Mouse (Mus musculus): ENCODE results near the gene Ska2. TPM values are rescaled to one million over a fixed set of nuclear protein-coding genes. Genes with fewer than 3 reads are reported as not detected.
A peak's percentile ranks its signal among the peaks of the same experiment; 100 is the strongest.

Gene Ska2
- 1 to 10 TPM; 2.6 to 5.5 TPM for total RNA-seq (2021)
- long read RNA-seq, experiment 1, partial matches to known transcripts: 0 of 2 reads
- long read RNA-seq, experiment 1, other reads (novel, unspliced or antisense): 0 of 2 reads
- long read RNA-seq, experiment 2: 0 reads

DNA sequence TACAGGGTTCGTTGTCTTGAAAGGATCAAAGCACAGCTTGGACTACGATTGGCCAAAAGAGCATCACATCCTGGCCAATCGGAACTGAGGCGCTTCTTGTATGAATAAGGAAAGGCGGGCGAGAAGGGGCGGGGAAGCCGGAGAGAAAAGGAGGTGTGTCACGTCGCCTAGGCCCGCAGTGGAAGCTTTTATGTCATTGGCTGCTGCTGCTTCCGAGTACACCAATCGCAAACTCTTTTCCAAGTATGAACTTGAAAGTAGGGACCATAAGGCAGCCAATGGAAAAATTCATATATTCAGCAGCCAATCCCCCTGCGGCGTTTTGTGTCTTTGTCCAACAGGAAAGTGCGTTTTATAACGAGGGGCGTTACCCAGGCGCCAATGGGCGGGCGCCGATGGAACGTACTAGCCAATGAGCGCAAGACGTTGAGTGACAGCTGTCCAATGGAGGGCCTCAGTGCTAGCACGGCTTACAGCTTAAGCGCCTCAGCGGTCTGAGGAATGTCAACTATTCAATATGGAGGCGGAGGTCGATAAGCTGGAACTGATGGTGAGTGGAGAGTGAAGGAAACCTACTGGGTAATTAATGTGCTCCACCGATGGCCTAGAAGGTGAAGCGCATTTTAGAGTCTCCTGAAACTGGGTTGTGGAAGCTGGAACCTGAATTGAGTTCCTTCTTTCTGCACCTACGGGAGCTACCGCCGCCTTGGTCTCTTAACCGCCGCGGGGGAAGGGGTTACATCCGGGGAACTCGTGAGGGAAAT, at the start of gene Ska2:
Gene Ska2 (plus strand): TSS at position 480 of the 764 bp plus-strand sequence.
- intact Hi-C loops (cut with DNase I): no loop called here
- H3K4me3 ChIP-seq: peak within 1 kb of the TSS; percentile 78
- DNase-seq: peak; percentile 97
- H3K27ac ChIP-seq: peak within 1 kb of the TSS; percentile 87
- no peak for TF ChIP-seq CTCF (IDR thresholded peaks at IDR 0.05)

DNA sequence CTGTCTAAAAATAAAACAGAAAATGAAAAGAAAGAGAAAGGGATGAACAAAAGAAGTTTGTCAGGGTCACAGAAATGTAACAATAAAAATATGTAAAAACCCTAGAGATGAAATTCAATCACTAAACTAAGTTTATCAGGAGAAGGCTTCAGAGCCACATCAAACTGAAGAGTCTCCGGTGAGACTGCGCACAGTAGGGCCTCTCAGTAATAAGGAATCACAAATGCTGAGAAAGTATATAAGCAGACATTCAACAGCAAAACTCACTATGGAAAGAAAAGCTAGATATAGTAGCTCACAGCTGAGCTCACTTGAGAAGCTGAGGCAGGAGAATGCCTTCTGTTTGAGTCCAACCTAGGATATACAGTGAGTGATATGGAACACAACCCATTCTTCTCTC, 48.6 kb upstream of the Ska2 start:
- intact Hi-C loops (cut with DNase I): no loop called here
- TF ChIP-seq CTCF (IDR thresholded peaks at IDR 0.05): no peak
- no peak overlapping the region for H3K4me3 ChIP-seq
- DNase-seq: no peak
- H3K27ac ChIP-seq: no peak overlapping the region

GRCm38 (mm10) chr11:87062087-87062486, 46.9 kb upstream of the Ska2 start:
- no peak for DNase-seq
- no peak for TF ChIP-seq CTCF (IDR thresholded peaks at IDR 0.05)
- Histone ChIP-seq H3K27ac (no peak overlapping the region), H3K4me3 (no peak overlapping the region)
- intact Hi-C loops (cut with DNase I): no loop called here

DNA sequence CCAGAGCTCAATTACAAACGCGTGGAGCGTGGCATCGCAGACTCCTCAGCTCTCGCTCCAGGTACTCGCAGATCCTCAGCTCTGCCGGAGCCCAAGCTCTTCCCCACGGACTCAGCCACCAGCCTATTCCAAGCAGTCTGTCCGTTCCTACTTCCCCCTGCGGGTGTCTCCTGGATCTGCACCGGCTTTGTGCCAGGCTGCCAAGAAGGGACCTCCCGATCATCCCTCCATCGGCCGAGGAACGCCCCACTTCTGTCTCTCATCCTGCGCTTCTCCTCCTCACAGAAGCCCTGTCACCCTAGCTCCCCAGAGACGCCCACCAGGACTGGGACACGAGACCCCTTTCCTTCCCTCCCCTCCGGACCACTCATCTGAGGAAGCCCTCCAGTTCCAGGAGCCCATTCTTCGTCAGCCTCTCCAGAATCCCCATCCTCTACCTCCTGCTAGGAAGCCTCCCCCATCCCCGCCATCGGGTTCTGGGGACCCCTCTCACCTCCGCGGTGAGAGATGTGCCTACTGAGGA, 35.6 kb upstream of the Ska2 start:
- peak; percentile 77 for DNase-seq
- Histone ChIP-seq H3K27ac (peak overlapping the region; percentile 83), H3K4me3 (peak overlapping the region; percentile 77)
- peak; percentile 63 for TF ChIP-seq CTCF (IDR thresholded peaks at IDR 0.05)
- intact Hi-C loops (cut with DNase I): no loop called here

DNA sequence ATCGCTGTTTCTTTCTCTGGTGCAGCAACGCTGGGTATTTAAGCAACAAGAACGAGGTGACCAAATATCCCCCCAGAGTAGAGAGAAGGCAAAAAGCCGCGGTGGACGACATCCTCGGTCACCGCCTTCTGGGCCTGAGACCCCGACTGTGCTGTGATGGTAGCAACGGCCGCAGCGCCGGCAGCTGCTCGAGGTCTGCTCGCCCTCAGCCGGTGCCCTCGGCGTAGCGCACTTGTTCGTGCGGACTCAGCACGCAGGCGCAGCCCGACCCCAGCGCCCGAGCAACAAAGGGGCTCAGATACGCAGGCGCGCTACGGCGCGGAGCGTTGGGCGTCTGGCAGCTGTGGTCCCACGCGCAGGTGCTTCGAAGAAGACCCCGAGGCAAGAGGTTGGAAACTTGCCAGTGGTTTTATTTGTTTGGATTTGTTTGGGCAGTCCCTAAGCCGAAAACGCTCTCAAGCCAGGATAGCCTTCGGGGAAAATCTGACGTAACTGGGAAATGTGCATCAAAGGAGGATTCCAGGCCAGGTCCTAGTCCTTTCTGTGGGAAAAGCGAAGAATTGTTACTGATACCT, 35.1 kb upstream of the Ska2 start, which contains the start of gene Gdpd1:
Gene Gdpd1 (minus strand): TSS at position 197 of the 575 bp plus-strand sequence.
- peak; percentile 89 for DNase-seq
- H3K4me3 ChIP-seq: peak within 1 kb of the TSS; percentile 77
- H3K27ac ChIP-seq: peak within 1 kb of the TSS; percentile 83
- TF ChIP-seq CTCF (IDR thresholded peaks at IDR 0.05): peak; percentile 39
- intact Hi-C loops (cut with DNase I): no loop called here

GRCm38 (mm10) chr11:87083712-87084111, 25.3 kb upstream of the Ska2 start:
- no peak overlapping the region for H3K4me3 ChIP-seq
- H3K27ac ChIP-seq: no peak overlapping the region
- intact Hi-C loops (cut with DNase I): no loop called here
- DNase-seq: no peak
- no peak for TF ChIP-seq CTCF (IDR thresholded peaks at IDR 0.05)

DNA sequence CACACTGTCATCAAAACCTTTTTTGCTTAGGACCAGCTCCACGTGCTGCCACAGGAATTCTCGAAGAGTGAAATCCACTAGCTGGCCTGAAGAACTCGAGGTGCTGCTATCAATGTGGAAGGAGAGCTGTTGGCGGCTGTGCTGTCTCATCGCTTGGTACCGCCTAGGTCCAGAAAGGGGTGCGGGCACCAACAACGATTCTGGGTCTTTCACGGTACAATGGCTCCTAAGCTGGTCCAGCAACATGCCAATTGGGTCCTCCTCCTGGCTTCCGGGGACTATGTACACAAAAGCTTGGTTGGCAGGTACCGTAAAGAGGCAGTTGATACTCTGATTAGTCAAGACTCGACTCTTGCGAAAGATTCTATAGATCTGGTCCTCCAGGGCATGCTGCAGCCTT, 23.6 kb upstream of the Ska2 start:
- no peak for DNase-seq
- no peak for TF ChIP-seq CTCF (IDR thresholded peaks at IDR 0.05)
- no peak overlapping the region for H3K27ac ChIP-seq
- peak overlapping the region; percentile 87 for H3K4me3 ChIP-seq
- intact Hi-C loops (cut with DNase I): no loop called here

DNA sequence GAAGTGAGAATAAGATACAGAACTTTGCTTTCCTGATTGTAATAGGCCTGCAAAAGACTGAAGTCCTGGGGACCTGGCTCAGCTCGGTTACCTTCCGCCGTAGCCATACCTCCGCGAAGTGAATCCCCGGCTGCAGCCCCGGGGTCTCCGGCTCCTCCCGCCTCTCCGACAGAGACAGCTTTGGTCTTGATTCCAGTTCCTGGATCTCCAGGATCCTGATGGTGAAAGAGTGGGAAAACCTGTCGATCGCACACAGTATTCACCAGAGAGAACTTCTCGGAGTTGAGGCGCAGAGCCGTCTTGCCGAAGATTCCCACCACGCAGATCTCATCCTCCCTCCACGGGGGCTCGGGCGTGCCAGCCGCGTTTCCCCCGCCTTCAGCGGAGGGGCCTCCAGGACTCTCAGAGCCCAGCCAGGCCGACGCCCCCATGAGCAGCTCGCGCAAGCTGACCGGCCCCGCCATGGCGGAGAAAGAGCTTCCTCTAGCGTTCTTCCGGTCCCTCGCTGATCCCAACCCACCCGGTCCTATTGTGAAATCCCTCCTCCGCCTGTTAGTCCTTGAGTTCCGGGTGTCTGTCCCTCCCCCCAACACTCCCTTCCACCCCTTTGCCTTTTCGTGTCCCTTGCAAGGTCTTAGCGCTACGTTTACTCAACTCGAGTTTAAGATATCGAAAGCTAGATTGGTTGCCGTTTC, 22.6 kb upstream of the Ska2 start, which contains the start of gene Smg8:
Gene Smg8 (minus strand): TSS at position 485 of the 695 bp plus-strand sequence.
- intact Hi-C loops (cut with DNase I): no loop called here

GRCm38 (mm10) chr11:87087142-87087541, 21.9 kb upstream of the Ska2 start:
- no peak for TF ChIP-seq CTCF (IDR thresholded peaks at IDR 0.05)
- H3K4me3 ChIP-seq: peak overlapping the region; percentile 87
- intact Hi-C loops (cut with DNase I): no loop called here
- H3K27ac ChIP-seq: peak overlapping the region; percentile 90
- DNase-seq: no peak

More for the DNA sequence above, 22.6 kb upstream of the Ska2 start, which contains the start of gene Smg8:
- Histone ChIP-seq H3K4me3 (peak within 1 kb of the TSS; percentile 87), H3K27ac (peak within 1 kb of the TSS; percentile 90)
- DNase-seq: peak; percentile 86
- no peak for TF ChIP-seq CTCF (IDR thresholded peaks at IDR 0.05)

DNA sequence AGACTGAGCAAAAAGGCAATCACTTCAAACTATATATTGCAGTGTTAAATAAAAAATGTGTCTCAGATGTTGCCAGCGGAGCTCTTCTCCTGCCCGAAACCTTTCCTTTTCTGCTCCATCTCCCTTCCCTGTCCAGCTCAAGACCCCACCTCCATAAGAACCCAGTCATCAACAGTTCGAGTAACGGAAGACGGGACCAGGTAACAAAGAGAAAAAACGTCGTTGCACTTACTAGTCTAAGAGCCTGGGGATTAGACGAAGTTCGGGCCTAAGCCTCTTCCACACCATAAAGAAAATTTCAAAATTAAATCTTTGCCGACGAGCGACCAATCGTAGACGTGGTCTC, 652 bp upstream of the Ska2 start, which contains the start of gene Prr11:
Gene Prr11 (minus strand): TSS at position 300 of the 346 bp plus-strand sequence.
- Histone ChIP-seq H3K4me3 (peak within 1 kb of the TSS; percentile 78), H3K27ac (peak within 1 kb of the TSS; percentile 87)
- no peak for DNase-seq
- intact Hi-C loops (cut with DNase I): no loop called here
- TF ChIP-seq CTCF (IDR thresholded peaks at IDR 0.05): no peak

DNA sequence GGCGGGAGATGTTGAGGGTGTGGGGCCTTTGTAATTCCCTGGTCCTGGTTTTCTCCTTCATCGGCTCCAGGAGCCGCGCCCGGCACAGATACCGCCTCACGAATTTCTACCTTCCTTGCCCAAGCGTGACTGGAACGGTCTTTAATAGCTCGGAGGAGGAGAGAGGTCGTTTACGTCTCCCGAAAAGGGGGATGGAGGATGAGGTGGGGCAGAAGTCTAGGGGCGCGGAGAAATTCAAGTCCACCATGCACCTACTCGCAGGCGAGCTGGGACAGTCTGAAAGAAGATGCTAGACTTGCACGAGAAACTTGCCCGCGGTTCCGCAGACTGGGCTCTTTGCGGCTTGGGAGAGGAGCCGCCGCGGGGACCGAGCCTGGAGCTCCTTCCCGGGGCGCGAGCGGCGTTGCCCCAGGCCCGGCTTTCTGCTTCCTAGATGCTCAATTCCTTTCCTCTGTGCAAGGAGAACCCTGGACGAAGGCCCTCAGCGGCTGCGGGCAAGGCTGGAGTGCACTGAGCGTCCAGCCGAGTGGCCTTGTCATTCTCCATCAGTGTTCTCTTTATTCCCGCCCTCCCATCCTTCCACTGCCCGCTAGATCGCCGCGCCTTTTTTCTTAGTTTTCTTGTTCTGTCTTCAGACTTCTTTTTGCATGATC, 611 bp downstream of the Ska2 start:
- intact Hi-C loops (cut with DNase I): no loop called here
- Histone ChIP-seq H3K4me3 (peak overlapping the region; percentile 78), H3K27ac (peak overlapping the region; percentile 87)
- no peak for TF ChIP-seq CTCF (IDR thresholded peaks at IDR 0.05)
- DNase-seq: peak; percentile 37

Data from gastrocnemius, adult 2 months (tissue).